Mouse (Mus musculus): ENCODE results near the gene Zfp146.
"Not testable (repeated sequence)": the region's sequence is repeated elsewhere in the genome, so short reads cannot be mapped to it uniquely, and the experiment has no call there.

DNA sequence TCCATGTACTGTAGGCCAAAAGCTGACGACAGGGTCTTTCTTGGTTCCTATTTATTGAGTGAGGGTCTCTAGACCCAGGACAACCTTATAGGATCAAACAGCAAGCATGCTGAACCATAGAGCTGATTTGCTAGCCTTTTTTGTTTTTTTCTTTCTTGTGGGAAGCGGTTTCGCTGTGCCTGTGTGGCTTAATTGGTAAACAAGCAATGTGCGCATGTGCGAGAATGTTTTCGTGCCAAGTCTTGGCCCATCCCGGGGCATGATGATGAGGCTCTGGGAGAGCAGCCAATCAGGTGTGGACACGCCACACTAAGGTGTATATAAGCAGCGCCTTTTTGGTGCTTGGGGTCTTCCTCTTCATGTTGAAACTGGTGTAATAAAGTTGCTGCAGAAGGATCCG is 12.4 kb upstream of the Zfp146 start:
- not testable (repeated sequence) for TF ChIP-seq POLR2A, CTCF (IDR thresholded peaks at IDR 0.05; ENCODE audit: insufficient read depth, low read depth, low read length)

Data from olfactory bulb, adult 2 months (tissue).